Mouse (Mus musculus) hindbrain, embryonic 10.5 days (tissue): Measurements from ENCODE around the gene Ubtd2. TPM values are rescaled to one million over a fixed set of nuclear protein-coding genes. Genes with fewer than 3 reads are reported as not detected.

Experiments used
- DNase-seq: peaks from one replicate; pipeline ENCODE4 v3.0.0-alpha.2; 2017; ENCODE audit warnings: low spot score
- H3K27ac ChIP-seq: fragments of 300-500 bp; sonication (generic); 2 replicates; pipeline ENCODE4 v1.5.1; 2016; ENCODE audit warnings: mild to moderate bottlenecking, moderate library complexity
- H3K27me3 ChIP-seq: fragments of 300-500 bp; sonication (generic); 2 replicates; pipeline ENCODE4 v1.6.1; 2016; ENCODE audit warnings: mild to moderate bottlenecking; ENCODE audit not compliant: poor library complexity, insufficient read depth, severe bottlenecking
- H3K36me3 ChIP-seq: fragments of 300-500 bp; sonication (generic); 2 replicates; pipeline ENCODE4 v1.6.1; 2016; ENCODE audit warnings: mild to moderate bottlenecking, moderate library complexity
- H3K4me1 ChIP-seq: fragments of 300-500 bp; sonication (generic); replicated peaks from 2 replicates; pipeline ENCODE4 v1.6.1; 2016; ENCODE audit warnings: mild to moderate bottlenecking
- H3K4me3 ChIP-seq: fragments of 300-500 bp; sonication (generic); 2 replicates; pipeline ENCODE4 v1.5.1; 2016; ENCODE audit warnings: mild to moderate bottlenecking, moderate library complexity
- H3K9me3 ChIP-seq: fragments of 300-500 bp; sonication (generic); 2 replicates; pipeline ENCODE4 v1.6.1; 2016; ENCODE audit warnings: mild to moderate bottlenecking, moderate library complexity
- WGBS: fragments of 180-500 bp; shearing (Covaris S2); methylation state at CpG from one replicate; pipeline ENCODE4 v1.1.7; 2016; 5-methylcytosine and 5-hydroxymethylcytosine counted together
- polyA plus RNA-seq: library from polyadenylated mRNA; unstranded; fragments of >200 nt; fragmentation: Nextera tagmentation; extraction: Ambion mirVana; gene quantifications from 2 replicates; pipeline ENCODE4 v1.2.1, GENCODE M21; 2016

Ubtd2 gene
- polyA plus RNA-seq, 1 experiment from 2014 or later, result 55.6 TPM

DNA sequence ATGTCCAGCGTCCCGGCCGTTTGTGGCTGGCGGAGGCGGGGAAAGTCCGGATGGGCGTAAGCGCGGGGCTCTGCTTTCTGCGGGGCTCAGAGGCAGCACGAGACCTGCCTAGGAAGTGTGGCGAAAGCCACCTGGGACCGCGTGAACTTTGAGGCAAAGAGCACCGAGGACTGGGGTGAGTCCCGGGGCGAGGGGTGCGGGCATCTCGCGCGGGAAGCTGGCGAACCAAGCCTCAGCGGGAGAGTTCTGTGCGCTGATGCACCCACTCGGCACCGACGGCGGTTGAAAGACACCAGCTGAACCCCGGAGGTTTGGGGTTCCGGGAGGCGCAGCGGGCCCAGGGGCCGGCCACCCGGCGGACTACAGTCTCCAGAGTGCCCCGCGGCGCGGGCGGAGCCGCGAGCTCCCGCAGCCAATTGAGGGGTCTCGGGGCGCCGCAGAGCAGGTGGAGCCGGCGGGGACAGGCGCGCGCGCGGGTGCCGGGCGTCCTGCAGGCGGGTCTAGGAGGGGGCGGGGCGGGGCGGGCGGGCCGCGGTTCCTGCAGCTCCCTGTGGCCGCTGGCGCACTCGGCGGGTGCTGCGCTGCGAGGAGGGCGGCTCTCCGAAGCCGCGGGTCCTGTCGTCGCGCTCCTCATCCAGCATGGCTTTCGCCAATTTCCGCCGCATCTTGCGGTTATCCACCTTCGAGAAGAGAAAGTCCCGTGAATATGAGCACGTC is 77.8 kb downstream of the Ubtd2 start, which contains the start of gene Stk10:
Stk10 (plus strand) TSS at position 541 of the 717 bp plus-strand sequence.
- peak; percentile 83 for DNase-seq
- Histone ChIP-seq H3K9me3 (no peaks in the 10 kb centered on the region), H3K36me3 (peaks cover 7% of the 10 kb centered on the region), H3K27ac (peak within 1 kb of the TSS; percentile 84), H3K4me3 (peak within 1 kb of the TSS; percentile 73), H3K27me3 (peaks cover 52% of the 10 kb centered on the region), H3K4me1 (peaks cover 49% of the 10 kb centered on the region)
- WGBS, result under 1% methylated on average over 80 of the region's 82 CpGs

DNA sequence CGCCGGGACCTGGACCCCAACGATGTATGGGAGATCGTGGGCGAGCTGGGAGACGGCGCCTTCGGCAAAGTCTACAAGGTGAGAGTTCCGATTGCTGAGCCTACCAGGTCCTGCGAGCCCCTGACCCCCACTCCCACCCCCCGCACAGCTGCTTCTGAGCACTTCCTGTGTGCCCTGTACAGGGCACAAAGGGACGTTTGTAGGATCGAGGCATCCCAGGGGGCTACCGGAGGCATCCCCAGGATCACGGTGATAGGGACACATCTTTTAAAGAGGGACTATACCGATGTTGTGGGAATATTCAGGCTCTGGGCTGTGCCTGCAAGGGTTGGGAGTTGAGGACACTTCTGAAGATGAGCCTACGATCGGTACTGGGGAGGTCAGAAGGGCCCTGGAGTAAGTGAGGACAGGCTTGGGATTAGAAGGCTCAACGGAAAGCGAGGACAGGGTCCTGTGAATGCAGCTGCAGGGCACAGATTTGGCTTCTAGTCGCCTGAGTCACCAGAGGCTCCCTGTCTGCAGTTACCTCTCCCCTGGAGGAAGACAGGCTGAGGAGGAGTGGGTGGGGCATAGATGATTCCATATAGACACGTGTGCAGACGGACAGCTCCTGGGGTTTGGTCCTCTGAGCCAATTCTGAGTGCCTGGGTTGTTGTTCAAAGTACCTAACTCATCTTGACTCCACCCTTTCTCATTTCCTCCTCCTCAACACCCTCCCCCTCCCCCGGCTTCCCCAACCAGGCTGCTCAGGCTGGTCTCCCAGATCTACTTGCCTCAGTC is 78.5 kb downstream of the Ubtd2 start:
- Histone ChIP-seq H3K27me3 (peaks cover 59% of the 10 kb centered on the region), H3K4me1 (peaks cover 57% of the 10 kb centered on the region), H3K9me3 (no peaks in the 10 kb centered on the region), H3K27ac (peak overlapping the region; percentile 84), H3K4me3 (peak overlapping the region; percentile 73), H3K36me3 (0 out of 2 replicates have a peak, but pooled peaks cover under 1% of the 10 kb centered on the region)
- no peak for DNase-seq
- 1% methylated on average over 24 of the region's 24 CpGs for WGBS

DNA sequence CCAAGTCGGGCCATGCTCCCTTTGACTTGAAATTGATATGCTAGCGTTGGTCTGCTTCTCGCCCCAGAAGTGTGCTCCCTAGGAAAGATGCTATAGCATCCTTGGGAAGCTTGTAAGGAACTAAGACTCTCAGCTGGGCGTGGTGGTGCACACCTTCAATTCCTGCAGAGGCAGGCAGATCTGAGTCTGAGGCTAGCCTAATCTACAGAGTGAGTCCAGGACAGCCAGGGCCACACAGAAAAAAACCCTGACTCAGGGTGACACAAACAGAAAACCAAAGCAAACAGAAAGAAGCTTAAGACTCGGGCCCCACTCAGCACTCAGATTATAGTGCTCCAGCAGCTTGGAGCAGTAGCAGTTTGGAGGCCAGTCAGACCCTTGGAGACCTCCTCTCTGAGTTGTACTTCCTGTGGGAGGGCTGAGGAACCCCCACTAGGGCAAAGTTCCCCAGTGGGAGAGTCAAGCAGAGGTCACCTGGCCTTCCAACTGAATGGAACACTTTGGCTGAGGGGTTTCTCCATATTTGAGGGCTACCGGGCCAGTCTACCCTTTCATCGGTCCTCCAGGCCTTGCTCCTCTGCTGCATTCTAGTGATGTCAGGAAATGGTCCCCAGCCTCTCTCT is 79.4 kb downstream of the Ubtd2 start:
- Histone ChIP-seq H3K36me3 (no peaks in the 10 kb centered on the region), H3K27ac (no peak overlapping the region), H3K9me3 (no peaks in the 10 kb centered on the region), H3K4me3 (peak overlapping the region; percentile 73), H3K4me1 (peaks cover 62% of the 10 kb centered on the region), H3K27me3 (peaks cover 63% of the 10 kb centered on the region)
- 76% methylated on average over 7 of the region's 7 CpGs for WGBS
- no peak for DNase-seq

DNA sequence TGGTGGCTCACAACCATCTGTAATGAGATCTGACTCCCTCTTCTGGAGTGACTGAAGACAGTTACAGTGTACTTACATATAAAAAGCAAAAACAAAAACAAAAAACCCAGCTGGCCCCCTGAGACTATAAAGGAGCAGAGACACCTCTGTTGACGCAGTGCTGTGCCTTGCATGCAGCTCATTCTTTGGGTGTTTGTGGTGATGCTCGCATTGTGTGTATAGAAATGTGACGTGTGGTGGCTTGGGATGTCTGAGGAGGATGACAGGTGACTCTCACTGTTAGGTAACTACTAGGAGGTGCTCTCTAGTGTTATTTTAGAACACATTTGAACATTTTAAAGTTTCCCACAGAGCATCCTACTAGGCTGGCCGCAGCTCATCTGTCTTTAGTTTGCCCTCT is 80.5 kb downstream of the Ubtd2 start:
- H3K9me3 ChIP-seq, result no peaks in the 10 kb centered on the region
- H3K36me3 ChIP-seq, result no peaks in the 10 kb centered on the region
- DNase-seq, result no peak
- WGBS, result 93% methylated on average over 4 of the region's 4 CpGs
- peaks cover 68% of the 10 kb centered on the region for H3K4me1 ChIP-seq
- no peak overlapping the region for H3K4me3 ChIP-seq
- H3K27ac ChIP-seq, result no peak overlapping the region
- H3K27me3 ChIP-seq, result peaks cover 66% of the 10 kb centered on the region

DNA sequence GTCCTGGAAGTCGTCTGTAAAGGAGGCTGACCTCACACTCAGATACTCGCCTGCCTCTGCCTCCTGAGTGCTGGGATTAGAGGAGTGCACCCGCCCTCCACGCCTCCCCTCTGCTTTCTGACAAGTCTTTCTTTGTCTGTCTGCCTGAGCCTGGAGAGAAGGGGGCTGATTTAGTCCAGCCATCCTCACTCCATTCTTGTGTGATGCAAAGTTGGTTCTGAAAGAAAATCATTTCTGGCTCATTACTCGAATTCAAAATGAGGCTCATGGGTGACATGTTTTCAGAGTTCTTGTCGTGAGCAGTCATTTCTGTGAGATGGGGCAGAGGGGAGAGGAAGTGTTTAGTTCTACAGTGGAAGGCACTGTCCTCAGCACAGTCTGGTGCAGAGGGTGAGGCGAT is 81.8 kb downstream of the Ubtd2 start:
- WGBS, result 40% methylated on average over 7 of the region's 7 CpGs
- Histone ChIP-seq H3K36me3 (no peaks in the 10 kb centered on the region), H3K27ac (peak overlapping the region; percentile 29; the same call in 1 of the 2 replicates), H3K4me1 (peaks cover 70% of the 10 kb centered on the region), H3K4me3 (no peak overlapping the region), H3K27me3 (peaks cover 53% of the 10 kb centered on the region), H3K9me3 (no peaks in the 10 kb centered on the region)
- DNase-seq, result peak; percentile 57

DNA sequence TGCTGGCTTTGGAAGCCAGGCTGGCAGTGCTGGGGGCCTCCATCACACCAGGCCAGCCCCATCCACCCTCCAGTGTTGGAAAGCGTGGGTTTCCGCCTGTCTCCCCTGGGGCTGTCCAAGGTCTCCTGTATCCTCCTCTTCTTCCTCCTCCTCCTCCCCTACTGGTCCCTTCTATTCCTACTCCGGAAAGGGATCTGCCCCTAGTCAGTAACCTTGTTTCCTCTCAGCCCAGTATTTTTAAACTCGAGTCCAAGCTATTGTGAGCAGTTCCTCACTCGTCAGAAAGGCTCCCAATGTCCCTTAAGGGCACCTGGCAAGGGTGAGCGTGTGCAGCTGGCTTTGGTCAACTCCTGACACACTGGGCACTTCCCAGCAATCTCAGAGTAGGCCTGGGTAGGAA is 83.3 kb downstream of the Ubtd2 start:
- Histone ChIP-seq H3K27me3 (peaks cover 44% of the 10 kb centered on the region), H3K27ac (peak overlapping the region; percentile 66), H3K36me3 (no peaks in the 10 kb centered on the region), H3K4me3 (no peak overlapping the region), H3K9me3 (no peaks in the 10 kb centered on the region), H3K4me1 (peaks cover 67% of the 10 kb centered on the region)
- 74% methylated on average over 6 of the region's 6 CpGs for WGBS
- DNase-seq, result no peak

DNA sequence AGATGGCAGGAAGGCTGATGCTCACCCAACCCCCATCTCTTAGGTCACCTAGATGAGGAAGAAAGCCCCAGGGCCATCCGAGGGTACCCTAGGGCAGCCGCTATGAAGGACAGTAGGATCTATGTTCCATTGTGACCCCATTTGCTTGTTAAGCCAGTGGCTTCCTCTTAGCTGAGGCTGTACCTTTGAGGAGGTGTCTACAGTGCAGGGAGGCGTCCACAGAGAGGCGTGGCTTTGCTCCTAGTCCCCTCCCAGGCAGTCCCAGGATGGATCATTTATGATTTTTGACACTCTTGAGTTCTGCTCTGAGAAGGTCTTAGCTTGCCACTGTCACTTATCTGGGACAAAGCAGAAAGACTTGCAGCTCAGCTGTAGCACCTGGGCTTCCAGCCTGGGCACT is 83.7 kb downstream of the Ubtd2 start:
- Histone ChIP-seq H3K27ac (peak overlapping the region; percentile 66), H3K4me3 (no peak overlapping the region), H3K27me3 (peaks cover 40% of the 10 kb centered on the region), H3K9me3 (no peaks in the 10 kb centered on the region), H3K36me3 (no peaks in the 10 kb centered on the region), H3K4me1 (peaks cover 63% of the 10 kb centered on the region)
- WGBS, result 85% methylated on average over 4 of the region's 4 CpGs
- DNase-seq, result no peak

DNA sequence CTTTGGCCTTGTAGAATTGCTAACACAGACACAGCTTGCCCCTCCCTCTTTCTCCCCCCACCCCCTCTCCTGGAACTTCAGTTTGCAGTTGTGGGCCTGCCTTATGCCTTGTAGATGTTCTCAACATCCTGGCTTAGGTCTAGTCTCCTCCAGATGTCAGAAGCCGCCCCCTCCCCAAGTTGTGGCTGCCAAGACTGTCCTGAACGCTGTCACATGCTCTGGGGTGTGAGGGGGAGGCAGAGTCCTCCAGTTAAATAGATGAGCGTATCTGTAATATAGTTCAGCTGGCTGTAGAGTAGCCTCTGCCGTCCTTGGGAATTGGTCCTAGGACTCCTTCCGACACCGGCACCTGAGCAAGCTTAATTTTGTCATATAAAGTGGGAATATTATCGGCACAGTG is 84.5 kb downstream of the Ubtd2 start:
- no peaks in the 10 kb centered on the region for H3K36me3 ChIP-seq
- H3K27me3 ChIP-seq, result peaks cover 31% of the 10 kb centered on the region
- H3K4me1 ChIP-seq, result peaks cover 54% of the 10 kb centered on the region
- no peaks in the 10 kb centered on the region for H3K9me3 ChIP-seq
- no peak overlapping the region for H3K4me3 ChIP-seq
- no peak overlapping the region for H3K27ac ChIP-seq
- no peak for DNase-seq
- 90% methylated on average over 7 of the region's 7 CpGs for WGBS

DNA sequence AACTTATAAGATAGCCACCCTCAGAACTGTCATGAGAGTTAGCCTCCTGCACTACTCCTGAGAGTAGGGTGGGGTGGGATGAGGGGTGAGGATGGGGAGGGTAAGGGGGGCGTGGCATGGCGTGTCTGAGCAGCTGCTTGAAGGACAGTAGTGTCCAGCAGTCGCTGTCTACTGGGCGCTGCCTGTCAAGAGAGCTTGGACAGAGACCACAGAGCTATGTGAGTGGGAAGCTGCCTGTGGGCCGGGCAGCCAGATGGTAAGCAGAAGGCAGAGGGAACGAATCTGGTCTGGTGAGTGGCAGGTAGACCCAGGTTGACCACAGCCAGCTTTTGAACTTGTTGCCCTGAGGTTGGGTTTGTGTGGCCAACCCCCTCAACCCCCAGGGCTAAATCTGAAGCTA is 85.3 kb downstream of the Ubtd2 start:
- H3K27me3 ChIP-seq, result peaks cover 24% of the 10 kb centered on the region
- 80% methylated on average over 6 of the region's 6 CpGs for WGBS
- no peak overlapping the region for H3K4me3 ChIP-seq
- peaks cover 51% of the 10 kb centered on the region for H3K4me1 ChIP-seq
- no peaks in the 10 kb centered on the region for H3K9me3 ChIP-seq
- H3K36me3 ChIP-seq, result no peaks in the 10 kb centered on the region
- H3K27ac ChIP-seq, result no peak overlapping the region
- no peak for DNase-seq

DNA sequence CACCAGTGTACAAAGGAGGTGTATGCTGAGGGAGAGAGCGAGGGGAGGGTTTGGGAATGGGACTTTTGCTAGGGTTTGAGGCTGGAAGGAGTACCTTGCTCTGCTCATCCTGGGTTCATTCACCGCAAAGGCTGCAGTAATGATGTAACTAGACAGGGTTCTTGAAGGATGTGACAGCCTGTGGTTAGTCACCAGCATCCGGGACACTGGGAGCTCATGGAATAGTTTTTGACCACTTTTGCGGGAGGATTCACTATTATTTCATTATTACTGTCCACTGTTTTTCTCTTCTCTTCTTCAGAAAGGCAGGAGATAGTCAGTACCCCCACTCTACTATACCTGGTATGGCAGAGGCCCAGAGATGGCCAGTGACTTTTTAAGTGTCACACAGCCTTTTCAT is 87.0 kb downstream of the Ubtd2 start:
- Histone ChIP-seq H3K27ac (peak overlapping the region; percentile 73), H3K36me3 (no peaks in the 10 kb centered on the region), H3K9me3 (no peaks in the 10 kb centered on the region), H3K4me3 (no peak overlapping the region), H3K27me3 (peaks cover 20% of the 10 kb centered on the region; the same call in 1 of the 2 replicates), H3K4me1 (peaks cover 46% of the 10 kb centered on the region)
- DNase-seq, result no peak
- 94% methylated on average over 4 of the region's 4 CpGs for WGBS

DNA sequence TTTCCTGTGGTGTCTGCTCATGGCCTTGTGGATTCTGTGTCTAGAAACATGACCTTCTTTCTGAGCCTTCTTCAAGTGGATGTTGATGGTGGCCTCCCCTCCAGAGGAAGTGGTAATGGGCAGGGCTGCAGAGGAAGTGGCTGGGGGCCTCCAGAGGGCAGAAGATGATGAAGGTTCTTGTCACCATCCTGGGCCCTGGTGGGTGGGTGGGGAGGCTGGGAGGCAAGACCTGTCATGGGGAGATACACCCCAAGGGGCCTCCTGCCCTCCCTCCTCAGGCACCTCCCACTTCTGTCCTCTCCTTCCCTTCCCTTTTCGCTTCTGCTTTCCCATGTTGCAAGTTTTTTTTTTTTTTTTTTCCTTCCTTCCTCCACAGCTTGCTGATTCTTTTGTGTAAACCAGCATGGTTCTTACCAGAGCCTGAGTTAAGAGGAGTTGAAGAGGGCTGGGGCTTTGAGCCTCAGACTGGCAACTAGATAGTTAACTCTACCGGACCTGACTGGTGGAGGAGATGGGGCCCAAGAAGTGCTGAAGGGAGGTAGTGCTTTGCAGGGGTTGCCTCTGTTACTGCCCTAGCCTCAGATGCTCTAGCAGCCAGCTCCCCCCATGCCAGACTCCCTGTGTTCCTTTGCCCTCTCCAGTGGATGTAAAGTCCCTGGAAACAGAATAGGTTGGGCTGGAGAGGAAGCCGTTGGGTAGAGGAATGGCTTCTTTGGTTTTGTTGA is 87.7 kb downstream of the Ubtd2 start:
- peak overlapping the region; percentile 73 for H3K27ac ChIP-seq
- WGBS, result 32% methylated on average over 3 of the region's 3 CpGs
- H3K36me3 ChIP-seq, result no peaks in the 10 kb centered on the region
- peaks cover 46% of the 10 kb centered on the region for H3K4me1 ChIP-seq
- no peaks in the 10 kb centered on the region for H3K9me3 ChIP-seq
- H3K27me3 ChIP-seq, result peaks cover 20% of the 10 kb centered on the region; the same call in 1 of the 2 replicates
- H3K4me3 ChIP-seq, result no peak overlapping the region
- DNase-seq, result no peak

DNA sequence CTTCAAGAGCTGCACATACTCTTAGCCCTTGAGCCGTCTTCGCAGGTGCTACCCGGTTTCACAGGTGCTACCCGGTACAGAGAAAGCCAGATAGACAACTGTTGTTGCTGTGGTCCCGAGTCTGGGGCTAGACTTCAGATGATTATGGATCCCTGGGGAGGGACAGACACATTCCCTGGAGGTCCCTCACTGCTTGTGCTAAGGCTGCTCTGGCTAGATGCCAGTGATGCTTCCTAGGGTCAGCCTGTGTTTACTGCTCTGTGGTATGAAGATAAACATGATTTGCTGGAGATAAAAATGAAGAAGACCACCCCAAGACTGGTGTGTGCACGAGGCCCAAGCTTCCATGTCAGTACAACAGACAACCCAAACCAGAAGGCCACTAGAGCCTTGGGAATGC is 88.9 kb downstream of the Ubtd2 start:
- Histone ChIP-seq H3K36me3 (no peaks in the 10 kb centered on the region), H3K4me3 (no peak overlapping the region), H3K4me1 (peaks cover 44% of the 10 kb centered on the region), H3K9me3 (no peaks in the 10 kb centered on the region), H3K27ac (no peak overlapping the region), H3K27me3 (0 out of 2 replicates have a peak, but pooled peaks cover 9% of the 10 kb centered on the region)
- WGBS, result 91% methylated on average over 6 of the region's 6 CpGs
- DNase-seq, result no peak
